Mouse (Mus musculus): ENCODE data around the gene Tbc1d22a.

Tbc1d22a gene

GRCm38 (mm10) chr15:86446064-86446463, 231.8 kb downstream of the Tbc1d22a start:
- in situ Hi-C loops (cut with MboI): no loop called here

GRCm38 (mm10) chr15:86447251-86447650, 233.0 kb downstream of the Tbc1d22a start:
- in situ Hi-C loops (cut with MboI): no loop called here

GRCm38 (mm10) chr15:86449236-86449635, 235.0 kb downstream of the Tbc1d22a start:
- in situ Hi-C loops (cut with MboI): no loop called here

- in situ Hi-C loops (cut with MboI): no loop called here
Observed at GRCm38 (mm10) chr15:86449794-86450193, 235.5 kb downstream of the Tbc1d22a start.

GRCm38 (mm10) chr15:86459413-86459812, 245.2 kb downstream of the Tbc1d22a start:
- in situ Hi-C loops (cut with MboI): no loop called here

GRCm38 (mm10) chr15:86462636-86463035, 248.4 kb downstream of the Tbc1d22a start:
- in situ Hi-C loops (cut with MboI): no loop called here

GRCm38 (mm10) chr15:86468082-86468481, 253.8 kb downstream of the Tbc1d22a start:
- in situ Hi-C loops (cut with MboI): no loop called here

- in situ Hi-C loops (cut with MboI): no loop called here
Observed at GRCm38 (mm10) chr15:86471136-86471535, 256.9 kb downstream of the Tbc1d22a start.

GRCm38 (mm10) chr15:86473473-86473872, 259.2 kb downstream of the Tbc1d22a start:
- in situ Hi-C loops (cut with MboI): no loop called here

- in situ Hi-C loops (cut with MboI): no loop called here
Observed at GRCm38 (mm10) chr15:86474951-86475350, 260.7 kb downstream of the Tbc1d22a start.

GRCm38 (mm10) chr15:86476483-86476882, 262.2 kb downstream of the Tbc1d22a start:
- in situ Hi-C loops (cut with MboI): no loop called here

GRCm38 (mm10) chr15:86477032-86477431, 262.8 kb downstream of the Tbc1d22a start:
- in situ Hi-C loops (cut with MboI): no loop called here

GRCm38 (mm10) chr15:86477471-86477992, 263.3 kb downstream of the Tbc1d22a start:
- in situ Hi-C loops (cut with MboI): no loop called here

- in situ Hi-C loops (cut with MboI): no loop called here
Observed at GRCm38 (mm10) chr15:86478685-86479502, 264.6 kb downstream of the Tbc1d22a start.

GRCm38 (mm10) chr15:86482362-86482761, 268.1 kb downstream of the Tbc1d22a start:
- in situ Hi-C loops (cut with MboI): no loop called here

- in situ Hi-C loops (cut with MboI): no loop called here
Observed at GRCm38 (mm10) chr15:86485815-86486214, 271.6 kb downstream of the Tbc1d22a start.

GRCm38 (mm10) chr15:86487359-86487758, 273.1 kb downstream of the Tbc1d22a start:
- in situ Hi-C loops (cut with MboI): no loop called here

- in situ Hi-C loops (cut with MboI): no loop called here
Observed at GRCm38 (mm10) chr15:86491434-86492099, 277.3 kb downstream of the Tbc1d22a start.

GRCm38 (mm10) chr15:86492636-86493035, 278.4 kb downstream of the Tbc1d22a start:
- in situ Hi-C loops (cut with MboI): no loop called here

GRCm38 (mm10) chr15:86496209-86496608, 281.9 kb downstream of the Tbc1d22a start:
- in situ Hi-C loops (cut with MboI): no loop called here

- in situ Hi-C loops (cut with MboI): no loop called here
Observed at GRCm38 (mm10) chr15:86496646-86497045, 282.4 kb downstream of the Tbc1d22a start.

- in situ Hi-C loops (cut with MboI): no loop called here
Observed at GRCm38 (mm10) chr15:86500536-86500935, 286.3 kb downstream of the Tbc1d22a start.

- in situ Hi-C loops (cut with MboI): no loop called here
Observed at GRCm38 (mm10) chr15:86503413-86503812, 289.2 kb downstream of the Tbc1d22a start.

Data from mature B cell (primary cell).